Mouse (Mus musculus) olfactory bulb, adult 2 months (tissue): Measurements from ENCODE around the gene AU041133.

Source experiments
- CTCF ChIP-seq: fragments of 200-500 bp; IDR thresholded peaks from 2 replicates; pipeline ENCODE4 v1.5.1; 2012; ENCODE audit warnings: low read depth, mild to moderate bottlenecking, low read length, moderate library complexity; ENCODE audit not compliant: insufficient read depth
- POLR2A ChIP-seq: fragments of 200-500 bp; IDR thresholded peaks from 2 replicates; pipeline ENCODE4 v1.6.1; 2012; ENCODE audit warnings: mild to moderate bottlenecking, low read depth, low read length, moderate library complexity; ENCODE audit not compliant: insufficient read depth

- TF ChIP-seq CTCF (no peak), POLR2A (no peak)
Measured at GRCm38 (mm10) chr10:82117206-82117605, 10.6 kb upstream of the AU041133 start.
